Mouse (Mus musculus) layer of hippocampus, postnatal 14 days (tissue): ENCODE results near the gene Spag9. TPM values are rescaled to one million over a fixed set of nuclear protein-coding genes. Genes with fewer than 3 reads are reported as not detected.
A peak's percentile ranks its signal among the peaks of the same experiment; 100 is the strongest.

Experiments
- DNase-seq, 2 experiments: peaks; one replicate each; pipeline ENCODE4 v3.0.0; 2021 to 2022; ENCODE audit warnings: low spot score in 2 of 2, mixed read lengths in 1 of 2
- total RNA-seq, 2 experiments: library from RNA; stranded (reverse); gene quantifications; 2 replicates each; pipeline ENCODE4 v1.2.3; 2021

The Spag9 gene
- total RNA-seq, 2 experiments from 2014 or later = 218 to 238 TPM

DNA sequence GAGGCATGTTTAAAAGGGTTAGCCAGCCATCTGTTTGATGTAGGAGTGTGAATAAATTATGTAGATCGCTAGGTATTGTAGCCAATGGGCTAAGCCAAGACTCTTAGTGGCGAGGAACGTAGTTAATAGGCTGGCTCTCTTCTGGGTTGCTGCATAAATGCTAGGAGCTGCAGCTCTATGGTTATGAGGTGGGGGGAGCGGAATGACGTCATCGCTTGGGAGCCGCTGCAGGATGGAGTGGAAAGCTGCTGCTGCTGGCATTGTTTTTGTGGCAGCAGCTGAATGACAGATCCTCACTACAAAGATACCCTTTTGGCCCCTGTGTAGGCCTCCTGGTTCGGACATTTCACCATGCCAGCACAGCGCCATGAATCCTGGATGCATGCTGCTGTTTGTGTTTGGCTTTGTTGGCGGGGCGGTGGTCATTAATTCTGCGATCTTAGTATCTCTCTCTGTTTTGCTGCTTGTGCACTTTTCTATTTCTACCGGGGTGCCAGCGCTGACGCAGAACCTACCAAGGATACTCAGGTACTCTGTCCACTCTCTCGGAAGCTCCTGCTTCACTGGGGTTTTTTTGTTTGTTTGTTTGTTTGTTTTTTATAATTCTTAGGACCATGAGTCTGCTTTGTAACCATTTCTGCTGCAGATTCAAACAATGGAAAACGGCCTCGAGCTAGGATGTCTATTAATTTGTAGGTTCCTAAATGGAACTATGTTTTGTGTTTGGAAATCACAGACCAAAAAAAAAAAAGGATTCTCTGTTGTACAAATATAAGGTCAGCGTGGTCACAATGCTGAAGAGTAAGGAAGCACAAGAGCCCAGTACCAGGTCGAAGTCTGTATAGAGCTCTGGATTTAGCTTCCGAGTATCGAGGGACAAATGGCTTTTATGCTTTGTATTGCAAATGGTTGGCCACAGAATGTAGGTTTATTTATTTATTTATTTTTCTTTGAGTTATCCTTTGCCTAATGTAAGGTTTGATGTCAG is 48.4 kb downstream of the Spag9 start:
- DNase-seq = peak; percentile 87 to 96

DNA sequence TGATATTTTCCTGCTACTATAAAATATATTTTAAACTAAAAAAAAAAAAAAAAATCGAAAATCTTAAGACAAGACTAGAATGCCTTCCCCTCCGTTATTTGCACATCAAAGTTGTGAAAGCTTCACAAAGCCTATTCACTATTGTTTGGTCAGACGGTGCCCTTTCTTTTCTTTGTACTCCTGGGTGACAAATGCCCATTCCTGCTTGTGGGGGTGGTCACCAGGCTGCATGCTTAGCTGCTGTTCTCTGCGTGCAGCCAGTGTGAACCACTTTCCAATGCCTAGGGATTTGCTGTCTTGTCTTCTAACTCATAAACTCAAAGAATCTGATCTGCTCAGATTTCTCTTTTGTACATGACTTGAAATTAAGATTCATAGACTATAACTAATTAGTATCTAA is 49.1 kb downstream of the Spag9 start:
- peak in 1 of 2 experiments; percentile 54 for DNase-seq

DNA sequence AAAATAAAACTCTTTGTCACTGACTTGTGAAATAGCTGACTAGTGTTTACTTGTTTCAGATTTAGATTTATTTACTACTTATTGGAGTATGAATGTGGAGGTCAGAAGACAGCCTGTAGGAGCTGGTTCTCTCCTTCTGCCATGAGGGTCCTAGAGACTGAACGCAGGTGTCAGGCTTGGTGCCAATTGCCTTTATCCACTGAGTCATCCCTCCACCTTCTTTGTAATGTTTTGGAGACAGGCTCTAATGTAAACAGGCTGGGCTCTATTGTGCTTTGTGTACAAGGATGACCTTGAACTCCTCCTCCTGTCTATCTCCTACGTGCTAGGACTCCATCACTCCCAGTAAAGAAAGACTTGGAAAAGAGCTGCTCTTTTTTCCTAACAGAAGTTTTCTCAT is 51.4 kb downstream of the Spag9 start:
- no peak for DNase-seq

DNA sequence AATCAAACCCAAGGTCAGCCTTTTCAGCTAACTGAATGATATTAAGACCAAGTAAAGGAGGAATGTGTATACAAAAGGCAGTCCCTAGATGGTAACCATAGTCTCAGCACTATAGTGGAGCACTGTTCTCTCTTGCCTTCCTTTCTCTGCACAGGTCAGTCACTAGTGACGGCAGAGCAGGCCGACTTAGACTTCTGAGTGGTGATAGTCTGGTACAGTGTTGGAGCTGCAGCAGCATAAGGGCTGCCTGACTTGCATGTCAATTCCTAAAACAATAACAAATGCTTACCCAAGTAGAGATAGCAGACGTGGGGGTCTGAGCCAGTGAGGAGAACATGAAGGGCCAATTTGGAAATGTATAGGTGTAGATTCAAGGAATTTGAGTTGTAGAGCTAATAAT is 58.3 kb downstream of the Spag9 start:
- no peak for DNase-seq

DNA sequence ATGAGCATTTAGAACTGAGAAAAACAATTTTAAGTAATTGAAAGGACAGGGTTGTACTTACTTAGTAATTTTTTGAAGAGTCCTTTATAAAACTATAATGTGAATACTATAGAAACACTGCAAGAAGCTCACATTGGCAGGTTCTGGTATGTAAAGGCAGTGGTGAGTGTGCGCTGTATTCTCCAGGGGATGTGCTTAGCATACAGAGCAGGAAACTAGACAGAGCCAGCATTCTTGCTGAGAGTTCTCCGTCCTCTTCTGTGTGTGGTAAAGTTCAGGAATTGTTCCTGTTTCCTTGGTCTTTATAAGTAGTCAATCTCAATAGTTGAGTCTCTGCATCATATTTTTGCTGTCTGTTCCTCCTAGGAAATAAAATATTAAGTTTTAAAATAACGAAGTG is 59.0 kb downstream of the Spag9 start:
- peak in 1 of 2 experiments; percentile 68 for DNase-seq

DNA sequence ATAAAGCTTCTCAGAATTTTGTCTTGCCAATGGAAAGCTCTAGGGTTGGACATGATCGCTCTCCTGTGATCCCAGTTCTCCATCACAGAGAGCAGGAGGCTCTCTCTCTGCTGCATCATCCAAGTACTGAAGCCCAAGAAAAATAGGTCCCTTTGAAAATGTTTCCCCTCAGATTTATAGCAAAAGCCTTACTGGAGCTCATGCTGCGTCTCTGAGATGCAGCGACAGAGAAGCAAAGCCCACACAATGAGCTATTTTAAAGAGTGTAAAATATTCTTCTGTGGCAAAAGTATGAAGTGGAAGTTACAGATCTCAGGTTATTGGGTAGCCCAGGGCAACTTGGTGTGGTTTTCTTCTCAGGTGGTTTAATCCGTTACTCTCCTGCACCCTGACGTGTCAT is 68.0 kb downstream of the Spag9 start:
- DNase-seq = no peak

DNA sequence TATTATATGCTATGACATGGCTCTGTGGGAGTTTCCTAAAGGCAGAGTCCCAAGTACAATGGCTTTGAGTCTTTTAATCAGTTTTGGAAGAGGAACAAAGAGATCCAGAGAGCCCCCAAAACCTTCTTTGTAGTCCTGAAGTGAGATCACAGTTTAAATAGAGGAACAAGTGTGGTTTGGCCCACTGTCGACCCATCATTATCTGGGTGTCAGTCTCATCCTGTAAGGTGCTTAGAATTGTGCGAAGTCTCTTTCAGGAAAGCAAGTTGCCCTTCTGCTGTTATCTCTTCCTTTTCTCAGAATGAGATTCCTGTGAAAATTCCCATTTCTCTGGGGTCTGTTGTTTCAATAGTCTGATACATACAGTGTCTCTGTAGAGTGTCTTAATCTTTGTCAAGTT is 74.6 kb downstream of the Spag9 start:
- DNase-seq = no peak

DNA sequence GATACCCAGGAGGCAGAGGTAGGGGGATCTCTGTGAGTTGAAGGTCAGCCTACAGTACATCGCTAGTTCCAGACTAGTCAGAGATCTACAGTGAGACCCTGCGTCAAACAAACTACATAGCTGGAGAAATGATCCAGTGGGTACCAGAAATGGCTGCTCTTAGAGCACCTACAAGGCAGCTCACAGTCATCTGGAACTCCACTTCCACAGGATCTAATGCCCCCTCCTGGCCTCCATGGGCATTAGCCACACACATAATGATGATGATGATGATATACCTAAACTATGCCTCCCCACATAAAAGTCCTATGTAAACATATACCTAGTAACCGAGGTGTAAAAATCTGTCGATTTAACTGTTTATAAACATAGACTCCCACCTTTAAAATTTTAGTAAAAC is 77.4 kb downstream of the Spag9 start:
- no peak for DNase-seq

DNA sequence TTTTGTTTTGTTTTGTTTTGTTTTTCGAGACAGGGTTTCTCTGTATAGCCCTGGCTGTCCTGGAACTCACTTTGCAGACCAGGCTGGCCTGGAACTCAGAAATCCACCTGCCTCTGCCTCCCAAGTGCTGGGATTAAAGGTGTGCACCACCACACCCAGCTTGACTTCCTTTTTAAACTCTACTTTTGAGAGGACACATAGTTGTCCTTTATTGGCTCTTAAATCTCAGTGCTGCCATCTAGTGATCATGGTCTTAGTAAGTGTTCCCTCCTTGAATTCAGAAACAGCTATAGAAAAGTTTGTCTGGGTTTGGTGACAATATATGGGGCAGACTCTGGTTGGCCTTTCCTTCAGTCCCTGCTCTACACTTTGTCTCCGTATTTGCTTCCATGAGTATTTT is 91.1 kb downstream of the Spag9 start:
- DNase-seq = peak in 1 of 2 experiments; percentile 63

DNA sequence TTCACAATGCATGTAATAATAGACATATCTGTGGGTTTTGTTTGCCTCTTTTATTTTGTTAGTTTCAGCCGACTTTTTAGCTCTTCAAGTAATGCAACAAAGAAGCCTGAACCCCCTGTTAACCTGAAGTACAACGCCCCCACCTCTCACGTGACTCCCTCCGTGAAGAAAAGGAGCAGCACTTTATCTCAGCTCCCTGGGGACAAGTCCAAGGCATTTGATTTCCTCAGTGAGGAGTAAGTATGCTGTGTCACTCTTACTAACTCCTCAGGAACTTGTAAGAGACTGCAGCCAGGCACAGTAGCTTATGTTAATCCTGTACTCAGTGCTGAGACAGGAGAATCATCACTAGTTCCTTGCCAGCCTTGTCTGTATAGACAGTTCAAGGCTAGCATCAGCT is 94.6 kb downstream of the Spag9 start:
- no peak for DNase-seq

DNA sequence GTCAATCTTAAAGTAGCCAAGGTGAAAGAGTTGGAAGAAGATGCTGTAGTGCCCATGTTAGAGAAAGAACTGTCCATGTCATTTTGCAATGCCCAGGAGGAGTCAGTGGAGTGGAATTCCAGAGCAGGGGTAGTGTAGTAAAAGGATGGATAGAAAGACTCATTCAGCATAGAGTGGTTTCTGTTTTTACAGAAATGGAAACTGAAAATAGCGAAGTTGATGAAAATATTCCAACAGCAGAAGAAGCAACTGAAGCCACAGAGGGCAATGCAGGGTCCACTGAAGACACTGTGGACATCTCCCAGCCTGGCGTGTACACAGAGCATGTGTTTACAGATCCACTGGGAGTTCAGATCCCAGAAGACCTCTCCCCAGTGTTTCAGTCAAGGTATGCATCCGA is 101.6 kb downstream of the Spag9 start:
- no peak for DNase-seq

DNA sequence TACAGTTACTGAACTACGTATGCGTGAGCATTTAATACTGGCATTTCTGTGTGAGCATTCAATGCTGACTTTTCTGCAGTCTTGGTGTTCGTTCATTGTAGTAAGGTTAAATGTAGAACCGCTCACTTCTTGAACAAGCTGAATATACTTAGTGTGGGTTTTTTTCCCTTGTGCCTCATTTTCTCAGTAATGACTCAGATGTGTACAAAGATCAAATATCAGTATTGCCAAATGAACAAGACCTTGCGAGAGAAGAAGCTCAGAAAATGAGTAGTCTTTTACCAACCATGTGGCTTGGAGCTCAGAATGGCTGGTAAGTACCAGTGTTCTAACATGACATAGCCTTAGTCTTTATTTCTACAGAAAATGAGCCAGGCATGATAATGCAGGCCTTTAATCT is 102.9 kb downstream of the Spag9 start:
- no peak for DNase-seq

DNA sequence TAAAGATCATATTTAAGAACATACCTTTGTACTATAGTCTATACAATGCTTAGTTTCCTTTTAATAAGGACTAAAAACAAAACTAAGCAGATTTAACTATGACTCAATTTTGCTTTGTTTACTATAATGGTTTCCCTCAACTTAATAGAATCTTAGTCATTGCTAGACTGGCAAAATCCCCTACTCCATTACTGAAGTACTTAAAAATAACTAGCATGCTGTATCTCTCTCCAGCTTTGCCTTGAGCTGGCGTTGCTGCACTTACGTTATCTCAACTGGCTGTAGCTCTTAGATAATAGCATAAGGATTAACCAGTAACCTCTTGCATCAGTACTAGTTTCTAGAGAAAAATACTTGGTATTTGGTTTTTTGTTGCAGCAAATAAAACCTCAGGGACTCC is 117.9 kb downstream of the Spag9 start:
- DNase-seq = no peak

DNA sequence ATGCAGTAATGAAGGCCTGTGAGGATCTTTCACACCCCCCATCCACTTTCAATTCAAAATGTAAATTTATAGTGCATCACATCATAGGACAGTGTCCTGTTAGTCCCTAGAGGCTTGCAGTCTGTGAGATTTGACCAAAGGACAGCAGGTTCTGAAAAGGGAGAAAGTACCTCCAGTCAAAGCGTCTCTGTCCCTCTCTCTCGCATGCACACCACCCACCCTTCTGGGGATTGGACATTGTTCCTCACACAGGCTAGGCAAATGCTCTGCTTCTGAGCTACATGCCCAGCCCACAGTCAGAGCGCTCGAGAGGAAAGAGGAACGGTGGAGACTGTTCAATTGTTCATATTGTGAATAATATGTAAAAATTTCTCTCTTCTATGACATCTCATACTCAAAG is 119.5 kb downstream of the Spag9 start:
- no peak for DNase-seq

DNA sequence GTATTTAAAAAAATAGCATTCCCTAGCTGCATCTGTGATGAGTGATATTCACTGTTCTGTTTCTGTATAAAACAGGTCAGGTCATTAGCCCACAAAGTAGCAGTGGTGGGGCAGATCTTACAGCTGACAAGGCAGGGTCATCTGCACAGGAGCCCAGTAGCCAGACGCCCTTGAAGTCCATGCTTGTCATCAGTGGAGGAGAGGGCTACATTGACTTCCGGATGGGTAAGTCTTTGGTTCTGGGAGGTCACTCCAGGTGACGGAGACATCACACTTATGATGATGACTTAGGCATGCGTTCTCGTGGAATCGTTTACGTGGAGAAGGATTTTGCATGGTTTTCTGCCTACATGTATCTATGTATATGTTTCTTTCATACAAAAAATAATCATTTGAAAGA is 120.8 kb downstream of the Spag9 start:
- DNase-seq = no peak

DNA sequence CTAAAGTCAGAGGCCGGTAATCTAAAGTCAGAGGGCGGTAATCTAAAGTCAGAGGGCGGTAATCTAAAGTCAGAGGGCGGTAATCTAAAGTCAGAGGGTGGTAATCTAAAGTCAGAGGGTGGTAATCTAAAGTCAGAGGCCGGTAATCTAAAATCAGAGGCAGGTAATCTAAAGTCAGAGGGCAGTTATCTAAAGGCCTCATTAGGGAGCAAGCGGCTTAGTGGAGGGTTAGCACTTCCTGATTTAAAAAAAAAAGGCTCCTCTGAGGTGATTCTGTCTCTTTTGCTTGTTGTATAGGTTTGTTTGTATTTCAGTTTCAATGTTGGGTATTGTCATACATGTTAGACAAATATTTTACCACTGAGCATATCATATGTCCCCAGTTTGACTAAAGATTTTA is 121.9 kb downstream of the Spag9 start:
- no peak for DNase-seq

DNA sequence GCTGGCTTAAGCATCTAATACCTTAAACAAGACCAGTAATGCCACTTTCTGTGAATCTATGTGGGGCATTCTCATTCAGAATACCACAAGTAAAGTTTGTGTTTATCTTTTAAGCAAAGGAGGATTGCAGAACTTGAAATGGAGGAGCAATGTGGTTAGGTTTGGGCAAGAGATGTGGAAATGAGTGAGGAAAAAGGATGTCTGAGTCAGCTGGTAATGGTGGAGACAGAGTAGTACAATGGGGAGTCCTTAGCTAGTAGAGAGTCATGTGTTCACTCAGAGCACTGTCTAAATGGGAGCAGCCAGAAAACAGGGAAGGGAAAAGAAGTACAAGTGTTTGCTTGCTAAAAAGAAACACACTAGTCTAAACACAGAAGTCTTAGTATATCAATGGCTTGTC is 122.7 kb downstream of the Spag9 start:
- no peak for DNase-seq

DNA sequence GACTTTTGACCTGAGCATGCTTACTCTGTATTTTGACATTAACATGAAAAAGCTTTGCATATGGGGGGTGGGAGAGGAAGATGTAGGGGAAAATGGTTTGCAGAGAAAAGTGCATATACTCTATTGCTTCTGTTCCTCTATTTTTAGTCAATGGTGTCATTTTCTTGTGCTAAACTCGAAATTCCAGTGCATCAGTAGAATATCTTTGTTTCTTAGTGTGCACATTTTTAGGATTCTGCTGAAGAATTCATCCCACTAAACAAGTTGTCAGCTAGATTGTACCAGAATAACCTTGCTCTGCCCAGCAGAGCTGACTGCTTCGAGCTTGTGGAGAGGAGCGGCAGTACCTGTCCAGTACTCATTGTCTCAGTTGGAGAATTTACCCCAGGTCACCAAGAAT is 124.8 kb downstream of the Spag9 start:
- no peak for DNase-seq

DNA sequence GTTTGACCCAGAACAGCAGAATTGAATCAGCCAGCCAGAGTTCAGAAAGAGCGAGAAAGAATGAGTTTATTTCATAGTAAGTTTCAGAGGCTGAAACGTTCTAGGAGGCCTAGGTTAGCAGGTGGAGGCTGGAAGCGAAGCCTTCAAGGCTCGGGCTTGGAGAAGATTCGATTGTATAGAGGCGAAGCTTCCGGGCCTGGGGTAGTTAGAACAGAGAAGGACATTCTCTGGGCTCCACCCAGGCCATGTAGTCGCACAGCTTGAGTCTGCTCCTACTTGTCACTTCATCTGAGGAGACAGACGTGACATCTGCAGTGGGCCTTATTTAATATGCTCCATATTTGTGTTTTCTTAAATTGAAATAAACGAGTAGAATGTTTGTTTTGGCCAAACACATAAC is 125.6 kb downstream of the Spag9 start:
- DNase-seq = no peak

DNA sequence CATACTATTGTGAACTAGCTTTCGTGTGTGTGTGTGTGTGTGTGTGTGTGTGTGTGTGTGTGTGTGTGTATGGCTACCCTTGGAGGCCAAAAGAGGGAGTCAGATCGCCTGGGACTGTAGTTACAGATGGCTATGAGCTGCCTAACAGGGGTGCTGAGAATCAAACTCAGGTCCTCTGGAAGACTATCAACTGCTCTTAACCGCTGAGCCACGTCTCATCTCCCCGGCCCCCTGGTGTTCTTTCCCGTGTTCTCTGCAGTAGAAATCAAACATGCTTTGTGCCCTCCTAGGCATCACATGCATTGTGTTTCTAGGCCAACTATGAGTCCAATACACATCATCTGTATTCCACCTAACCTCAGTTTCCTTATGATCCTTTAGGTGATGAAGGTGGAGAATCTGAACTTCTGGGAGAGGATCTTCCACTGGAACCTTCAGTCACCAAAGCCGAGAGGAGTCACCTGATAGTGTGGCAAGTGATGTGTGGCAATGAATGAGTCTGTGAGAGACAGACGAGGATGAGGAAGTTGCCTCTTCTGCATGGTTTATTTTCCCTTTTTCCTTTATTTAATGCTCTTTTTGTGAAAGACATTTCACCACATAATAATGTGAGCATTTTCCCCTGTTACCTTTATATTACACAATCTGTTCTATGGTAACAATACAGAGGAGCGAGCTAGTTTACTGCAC is 126.6 kb downstream of the Spag9 start:
- no peak for DNase-seq

DNA sequence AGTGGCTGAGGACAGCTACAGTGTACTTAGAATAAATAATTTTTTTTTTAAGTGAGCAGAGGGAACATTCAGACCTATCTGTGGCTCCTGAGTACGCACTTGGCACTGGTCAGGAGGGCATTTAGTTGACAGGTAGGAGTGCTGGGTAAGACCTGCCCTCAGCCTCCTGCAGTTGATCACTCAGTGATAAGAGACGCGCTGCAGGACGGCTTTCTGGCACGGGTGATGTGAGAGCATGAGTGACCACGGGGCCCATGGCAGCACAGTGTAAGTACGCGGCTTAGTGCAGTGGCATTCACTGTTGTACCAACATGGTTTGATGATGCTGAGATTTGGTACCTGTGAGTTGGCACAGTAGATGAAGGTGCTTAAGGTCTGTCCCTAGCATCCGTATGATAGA is 130.8 kb downstream of the Spag9 start:
- no peak for DNase-seq

DNA sequence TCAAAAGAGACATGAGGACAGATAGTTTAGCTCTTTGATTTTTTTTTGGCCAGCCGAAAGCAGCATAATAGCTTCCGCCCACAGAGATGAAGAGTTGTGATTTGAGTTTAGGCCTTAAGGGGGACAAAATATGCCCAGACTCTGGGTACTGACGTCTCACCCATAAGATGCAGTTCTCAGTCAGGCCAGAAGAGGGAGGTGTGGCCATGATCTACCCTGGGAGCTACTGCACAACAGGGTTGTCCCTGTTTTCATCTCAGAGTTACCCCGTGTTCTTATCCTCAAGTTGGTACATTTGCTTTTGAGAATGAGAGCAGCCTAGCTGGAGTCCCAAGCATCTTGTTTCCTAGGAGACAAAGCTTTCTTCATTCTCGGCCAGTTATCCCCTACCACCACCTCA is 132.1 kb downstream of the Spag9 start:
- DNase-seq = peak; percentile 91 to 92

DNA sequence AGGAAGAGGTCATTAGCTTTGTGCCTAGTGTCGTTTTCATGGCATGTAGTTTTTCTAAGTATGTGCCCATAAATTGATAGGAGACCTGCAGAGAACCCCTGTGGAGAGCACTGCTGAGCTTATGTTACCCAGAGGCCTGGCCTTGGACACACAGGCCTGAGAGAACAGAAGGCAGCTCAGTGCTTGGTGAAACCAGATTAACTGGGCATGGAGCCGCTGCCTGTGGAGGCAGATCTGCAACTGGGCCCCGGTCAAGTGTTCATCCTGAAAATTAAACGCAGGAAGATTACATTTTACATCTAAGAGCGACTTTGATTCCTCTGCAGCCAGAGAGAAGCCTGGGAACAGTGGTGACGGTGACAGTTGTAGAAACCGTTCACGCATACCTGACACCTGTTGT is 132.6 kb downstream of the Spag9 start:
- DNase-seq = no peak
